Mouse (Mus musculus) MEL (cell line): ENCODE measurements around the gene Skp2. TPM values are rescaled to one million over a fixed set of nuclear protein-coding genes. Genes with fewer than 3 reads are reported as not detected.

Experiments used
- DNase-seq: peaks from one replicate; pipeline ENCODE4 v3.0.0; 2011; ENCODE audit warnings: low read depth, low spot score
- H3K27ac ChIP-seq: 2 replicates; pipeline ENCODE4 v1.5.1; 2012; ENCODE audit warnings: low read depth, mild to moderate bottlenecking, control low read depth, low read length, moderate library complexity; ENCODE audit not compliant: control insufficient read depth
- H3K27me3 ChIP-seq, 2 experiments: fragments of 150-350 bp in 1 of 2; sonication (generic) in 1 of 2; 2 replicates each; pipeline ENCODE4 v1.6.1; 2012; ENCODE audit warnings: low read length in 2 of 2, mild to moderate bottlenecking in 2 of 2, improper control_type of control experiment in 1 of 2, moderate library complexity in 1 of 2; ENCODE audit not compliant: insufficient read depth in 2 of 2, control insufficient read depth in 1 of 2
- H3K36me3 ChIP-seq, 2 experiments: 2 replicates each; pipeline ENCODE4 v1.6.1; 2012 to 2014; ENCODE audit warnings: low read length in 2 of 2, improper control_type of control experiment in 1 of 2, inconsistent platforms in 1 of 2, mild to moderate bottlenecking in 1 of 2; ENCODE audit not compliant: insufficient read depth in 2 of 2, control insufficient read depth in 1 of 2
- H3K4me1 ChIP-seq, 2 experiments: fragments of 150-350 bp in 1 of 2; sonication (generic) in 1 of 2; 2 replicates each; pipeline ENCODE4 v1.6.1; 2012; ENCODE audit warnings: low read length in 2 of 2, improper control_type of control experiment in 1 of 2, mild to moderate bottlenecking in 1 of 2; ENCODE audit not compliant: insufficient read depth in 2 of 2, control insufficient read depth in 1 of 2
- H3K4me3 ChIP-seq, 2 experiments: fragments of 150-350 bp in 1 of 2; sonication (generic) in 1 of 2; 2 replicates each; pipeline ENCODE4 v1.5.1; 2012; ENCODE audit warnings: low read depth in 2 of 2, low read length in 2 of 2, mild to moderate bottlenecking in 2 of 2, moderate library complexity in 2 of 2, control low read depth in 1 of 2, improper control_type of control experiment in 1 of 2; ENCODE audit not compliant: control insufficient read depth in 1 of 2, insufficient read depth in 1 of 2
- H3K79me2 ChIP-seq: 2 replicates; pipeline ENCODE4 v1.6.1; 2012; ENCODE audit warnings: mild to moderate bottlenecking, low read length, moderate library complexity; ENCODE audit not compliant: control insufficient read depth, poor library complexity, insufficient read depth
- H3K9ac ChIP-seq: 2 replicates; pipeline ENCODE4 v1.6.1; 2012; ENCODE audit warnings: low read depth, mild to moderate bottlenecking, control low read depth, low read length, moderate library complexity; ENCODE audit not compliant: control insufficient read depth, poor library complexity, severe bottlenecking
- H3K9me3 ChIP-seq: fragments of 150-350 bp; sonication (generic); replicated peaks from 2 replicates; pipeline ENCODE4 v1.6.1; 2012; ENCODE audit warnings: mild to moderate bottlenecking, low read length, improper control_type of control experiment, moderate library complexity; ENCODE audit not compliant: insufficient read depth
- BHLHE40 ChIP-seq: IDR thresholded peaks from 2 replicates; pipeline ENCODE4 v1.6.1; 2012; ENCODE audit warnings: low read depth, mild to moderate bottlenecking, inconsistent platforms, low read length, improper control_type of control experiment, borderline replicate concordance
- CHD1 ChIP-seq: IDR thresholded peaks from 2 replicates; pipeline ENCODE4 v1.6.1; 2012; ENCODE audit warnings: low read depth, mild to moderate bottlenecking, inconsistent platforms, low read length, improper control_type of control experiment
- CTCF ChIP-seq, 3 experiments: IDR thresholded peaks in 2 of 3; conservative IDR thresholded peaks in 1 of 3; 2 replicates each; pipeline ENCODE4 v1.5.1; 2011 to 2012; ENCODE audit warnings: low read length in 3 of 3, low read depth in 2 of 3, mild to moderate bottlenecking in 2 of 3, improper control_type of control experiment in 1 of 3, inconsistent platforms in 1 of 3, mixed read lengths in 1 of 3, moderate library complexity in 1 of 3; ENCODE audit not compliant: control insufficient read depth in 1 of 3, insufficient read depth in 1 of 3, poor library complexity in 1 of 3, severe bottlenecking in 1 of 3
- E2F4 ChIP-seq: IDR thresholded peaks from 2 replicates; pipeline ENCODE4 v1.6.1; 2011; ENCODE audit warnings: low read depth, low read length, improper control_type of control experiment, borderline replicate concordance
- ELF1 ChIP-seq: IDR thresholded peaks from 2 replicates; pipeline ENCODE4 v1.6.1; 2014; ENCODE audit warnings: low read depth, mild to moderate bottlenecking, inconsistent platforms, low read length, improper control_type of control experiment, moderate library complexity
- EP300 ChIP-seq, 2 experiments: IDR thresholded peaks; 2 replicates each; pipeline ENCODE4 v1.6.1; 2011; ENCODE audit warnings: improper control_type of control experiment in 2 of 2, low read length in 2 of 2, low read depth in 1 of 2, mild to moderate bottlenecking in 1 of 2
- ETS1 ChIP-seq: IDR thresholded peaks from 2 replicates; pipeline ENCODE4 v1.6.1; 2012; ENCODE audit warnings: low read depth, mild to moderate bottlenecking, inconsistent platforms, low read length, improper control_type of control experiment, moderate library complexity
- GATA1 ChIP-seq: IDR thresholded peaks from 2 replicates; pipeline ENCODE4 v1.6.1; 2011; ENCODE audit warnings: low read depth, low read length, improper control_type of control experiment
- HCFC1 ChIP-seq: IDR thresholded peaks from 2 replicates; pipeline ENCODE4 v1.6.1; 2012; ENCODE audit warnings: low read depth, mild to moderate bottlenecking, inconsistent platforms, low read length, improper control_type of control experiment, moderate library complexity
- JUND ChIP-seq: IDR thresholded peaks from 2 replicates; pipeline ENCODE4 v1.6.1; 2011; ENCODE audit warnings: low read depth, mild to moderate bottlenecking, improper control_type of control experiment, low read length
- KAT2A ChIP-seq: conservative IDR thresholded peaks from 2 replicates; pipeline ENCODE4 v1.6.1; 2012; ENCODE audit warnings: low read depth, low read length, improper control_type of control experiment, inconsistent platforms
- MAX ChIP-seq: IDR thresholded peaks from 2 replicates; pipeline ENCODE4 v1.6.1; 2011; ENCODE audit warnings: low read length, improper control_type of control experiment
- MAZ ChIP-seq: IDR thresholded peaks from 2 replicates; pipeline ENCODE4 v1.6.1; 2012; ENCODE audit warnings: low read depth, mild to moderate bottlenecking, inconsistent platforms, low read length, improper control_type of control experiment
- MEF2A ChIP-seq: IDR thresholded peaks from 2 replicates; pipeline ENCODE4 v1.6.1; 2014; ENCODE audit warnings: low read depth, mild to moderate bottlenecking, inconsistent platforms, low read length, improper control_type of control experiment; ENCODE audit not compliant: poor library complexity, insufficient replicate concordance, severe bottlenecking; ENCODE audit errors: extremely low read depth
- MXI1 ChIP-seq: IDR thresholded peaks from 2 replicates; pipeline ENCODE4 v1.6.1; 2011; ENCODE audit warnings: mild to moderate bottlenecking, low read depth, low read length, improper control_type of control experiment
- MYC ChIP-seq: IDR thresholded peaks from 2 replicates; pipeline ENCODE4 v1.6.1; 2011; ENCODE audit warnings: low read depth, mild to moderate bottlenecking, low read length, improper control_type of control experiment, moderate library complexity
- NELFE ChIP-seq: IDR thresholded peaks from 2 replicates; pipeline ENCODE4 v1.6.1; 2011; ENCODE audit warnings: low read depth, low read length, improper control_type of control experiment
- NRF1 ChIP-seq: IDR thresholded peaks from 2 replicates; pipeline ENCODE4 v1.6.1; 2014; ENCODE audit warnings: low read depth, mild to moderate bottlenecking, inconsistent platforms, low read length, improper control_type of control experiment, moderate library complexity; ENCODE audit not compliant: poor library complexity, insufficient read depth, severe bottlenecking
- POLR2A ChIP-seq, 2 experiments: IDR thresholded peaks; 2 replicates each; pipeline ENCODE4 v1.6.1; 2011 to 2012; ENCODE audit warnings: low read length in 2 of 2, mild to moderate bottlenecking in 2 of 2, control low read depth in 1 of 2, improper control_type of control experiment in 1 of 2, low read depth in 1 of 2, moderate library complexity in 1 of 2; ENCODE audit not compliant: control insufficient read depth in 1 of 2, insufficient read depth in 1 of 2, poor library complexity in 1 of 2
- POLR2AphosphoS5 ChIP-seq: IDR thresholded peaks from 2 replicates; pipeline ENCODE4 v1.6.1; 2012; ENCODE audit warnings: low read depth, borderline replicate concordance, mild to moderate bottlenecking, inconsistent platforms, low read length, moderate library complexity, mixed read lengths
- RCOR1 ChIP-seq: IDR thresholded peaks from 2 replicates; pipeline ENCODE4 v1.6.1; 2012; ENCODE audit warnings: low read depth, mild to moderate bottlenecking, inconsistent platforms, low read length, improper control_type of control experiment
- SIN3A ChIP-seq: IDR thresholded peaks from 2 replicates; pipeline ENCODE4 v1.6.1; 2012; ENCODE audit warnings: low read length, improper control_type of control experiment, inconsistent platforms
- TAL1 ChIP-seq: IDR thresholded peaks from 2 replicates; pipeline ENCODE4 v1.6.1; 2012; ENCODE audit warnings: mild to moderate bottlenecking, inconsistent platforms, low read length, moderate library complexity, mixed read lengths
- TBP ChIP-seq: IDR thresholded peaks from 2 replicates; pipeline ENCODE4 v1.8.0; 2011; ENCODE audit warnings: low read depth, low read length, improper control_type of control experiment
- TCF12 ChIP-seq: IDR thresholded peaks from 2 replicates; pipeline ENCODE4 v1.6.1; 2014; ENCODE audit warnings: low read depth, mild to moderate bottlenecking, inconsistent platforms, low read length, improper control_type of control experiment, moderate library complexity
- UBTF ChIP-seq: IDR thresholded peaks from 2 replicates; pipeline ENCODE4 v1.6.1; 2012; ENCODE audit warnings: low read depth, mild to moderate bottlenecking, inconsistent platforms, low read length, improper control_type of control experiment, moderate library complexity, borderline replicate concordance; ENCODE audit not compliant: insufficient read depth
- USF2 ChIP-seq, 2 experiments: IDR thresholded peaks; 2 replicates each; pipeline ENCODE4 v1.6.1; 2011 to 2012; ENCODE audit warnings: improper control_type of control experiment in 2 of 2, low read length in 2 of 2, borderline replicate concordance in 1 of 2, inconsistent platforms in 1 of 2, low read depth in 1 of 2, mild to moderate bottlenecking in 1 of 2; ENCODE audit not compliant: insufficient read depth in 1 of 2
- ZC3H11A ChIP-seq: IDR thresholded peaks from 2 replicates; pipeline ENCODE4 v1.6.1; 2012; ENCODE audit warnings: low read depth, mild to moderate bottlenecking, inconsistent platforms, low read length, improper control_type of control experiment
- ZMIZ1 ChIP-seq: IDR thresholded peaks from 2 replicates; pipeline ENCODE4 v1.6.1; 2012; ENCODE audit warnings: low read depth, mild to moderate bottlenecking, inconsistent platforms, low read length, improper control_type of control experiment, moderate library complexity
- ZNF384 ChIP-seq: IDR thresholded peaks from 2 replicates; pipeline ENCODE4 v1.6.1; 2012; ENCODE audit warnings: low read depth, mild to moderate bottlenecking, inconsistent platforms, low read length, improper control_type of control experiment
- polyA plus RNA-seq, 2 experiments: library from polyadenylated mRNA; stranded (reverse) in 1 of 2; unstranded in 1 of 2; fragments of >175 nt in 1 of 2; fragments of >200 nt in 1 of 2; gene quantifications; 2 replicates each; pipeline versions ENCODE4 v1.2.1 to v1.2.4; 2012; ENCODE audit warnings: low replicate concordance in 2 of 2, low read depth in 1 of 2; ENCODE audit not compliant: insufficient read length in 2 of 2, insufficient read depth in 1 of 2, missing spikeins in 1 of 2
- total RNA-seq: library from RNA; depleted of rRNA; stranded (reverse); fragments of 300-350 nt; gene quantifications from 2 replicates; pipeline ENCODE4 v1.2.3, GENCODE M21; 2012

Skp2 gene
- total and polyA plus RNA-seq, 3 experiments = 46.9 to 61.4 TPM; not detected in 1

GRCm38 (mm10) chr15:9079626-9080025 lies 75.6 kb downstream of the Skp2 start (continued):
- TF ChIP-seq MYC = no peak; the same call in 1 of the 2 replicates
- no peak for TF ChIP-seq TBP
- TF ChIP-seq KAT2A = no peak
- TF ChIP-seq HCFC1 = 0 out of 2 replicates have a peak, but pooled peaks have one; percentile 9
- no peak for TF ChIP-seq MEF2A
- no peak for TF ChIP-seq ELF1
- TF ChIP-seq JUND = no peak
- no peak for TF ChIP-seq RCOR1
- TF ChIP-seq ZMIZ1 = 0 out of 2 replicates have a peak, but pooled peaks have one; percentile 4
- TF ChIP-seq POLR2AphosphoS5 = no peak
- no peak for TF ChIP-seq USF2 (IDR thresholded peaks at IDR 0.05; ENCODE audit: borderline replicate concordance in 1 of 2, insufficient read depth in 1 of 2, low read depth in 1 of 2, low read length in 2 of 2)

GRCm38 (mm10) chr15:9078481-9079300 lies 76.5 kb downstream of the Skp2 start:
- Histone ChIP-seq H3K27ac (peak overlapping the region; percentile 99), H3K9me3 (no peaks in the 10 kb centered on the region)
- DNase-seq = peak; percentile 91

More at GRCm38 (mm10) chr15:9078481-9079300, 76.5 kb downstream of the Skp2 start:
- peak overlapping the region; percentile 40 to 41 for H3K4me3 ChIP-seq
- H3K36me3 ChIP-seq = peaks cover 23 to 74% of the 10 kb centered on the region in 2 experiments
- H3K9ac ChIP-seq = peak overlapping the region; percentile 66
- TF ChIP-seq ZMIZ1 (peak; percentile 56; the same call in 1 of the 2 replicates), MAZ (peak; percentile 25; the same call in 1 of the 2 replicates), RCOR1 (peak; percentile 80), ZC3H11A (no peak), HCFC1 (0 out of 2 replicates have a peak, but pooled peaks have one; percentile 25), MYC (peak; percentile 57; the same call in 1 of the 2 replicates), MEF2A (peak; percentile 69; the same call in 1 of the 2 replicates), BHLHE40 (peak; percentile 47; the same call in 1 of the 2 replicates), E2F4 (no peak), NRF1 (no peak), SIN3A (no peak; the same call in 1 of the 2 replicates), GATA1 (peak; percentile 75), MXI1 (peak; percentile 85), TCF12 (peak; percentile 60), TBP (peak; percentile 69), MAX (peak; percentile 50; the same call in 1 of the 2 replicates), CHD1 (peak; percentile 73; the same call in 1 of the 2 replicates), ZNF384 (no peak), ETS1 (peak; percentile 55), EP300 (IDR thresholded peaks at IDR 0.05; ENCODE audit: low read depth in 1 of 2, low read length in 2 of 2) (peak; percentile 70 to 81), NELFE (peak; percentile 58), CTCF (IDR thresholded peaks at IDR 0.05 in 2 of 3, conservative IDR thresholded peaks at IDR 0.05 in 1 of 3; ENCODE audit: control insufficient read depth in 1 of 3, insufficient read depth in 1 of 3, low read depth in 2 of 3, low read length in 3 of 3, poor library complexity in 1 of 3, severe bottlenecking in 1 of 3) (no peak), TAL1 (peak; percentile 69), POLR2A (IDR thresholded peaks at IDR 0.05; ENCODE audit: control insufficient read depth in 1 of 2, insufficient read depth in 1 of 2, low read depth in 1 of 2, low read length in 2 of 2, poor library complexity in 1 of 2) (peak in 1 of 2 experiments; percentile 55; a peak in 2 of 4 replicates), UBTF (no peak)
- peaks cover 46 to 52% of the 10 kb centered on the region in 2 experiments for H3K4me1 ChIP-seq
- H3K27me3 ChIP-seq = no peaks in the 10 kb centered on the region
- H3K79me2 ChIP-seq = peaks cover 66% of the 10 kb centered on the region
